Mouse (Mus musculus) heart, postnatal 14 days (tissue): ENCODE results near the gene AW551984. TPM values are rescaled to one million over a fixed set of nuclear protein-coding genes. Genes with fewer than 3 reads are reported as not detected.

Source experiments
- total RNA-seq, 2 experiments: library from RNA; stranded (reverse); gene quantifications; 2 replicates each; pipeline ENCODE4 v1.2.3; 2021

AW551984 gene
- total RNA-seq, 2 experiments from 2014 or later = 0.73 to 1.4 TPM

Other genes starting within 250 kb of the AW551984 start
- not detected for gene Olfr951, start 217.0 kb downstream of the AW551984 start, total RNA-seq
- gene Olfr952, start 177.3 kb downstream of the AW551984 start, total RNA-seq = not detected
- not detected for gene Olfr954, start 147.7 kb downstream of the AW551984 start, total RNA-seq
- not detected for gene Olfr955, start 132.5 kb downstream of the AW551984 start, total RNA-seq
- not detected for gene Olfr44, start 110.4 kb downstream of the AW551984 start, total RNA-seq
- not detected for gene Olfr957, start 88.6 kb downstream of the AW551984 start, total RNA-seq
- not detected for gene Olfr958, start 50.3 kb downstream of the AW551984 start, total RNA-seq
- gene Olfr959, start 28.8 kb downstream of the AW551984 start, total RNA-seq = not detected
- not detected for gene Olfr148, start 6.3 kb upstream of the AW551984 start, total RNA-seq
- not detected for gene Olfr960, start 17.0 kb upstream of the AW551984 start, total RNA-seq
- gene Olfr961, start 40.7 kb upstream of the AW551984 start, total RNA-seq = not detected
- gene Olfr963, start 62.8 kb upstream of the AW551984 start, total RNA-seq = not detected
- not detected for gene Olfr149, start 102.7 kb upstream of the AW551984 start, total RNA-seq
- gene Olfr965, start 107.0 kb upstream of the AW551984 start, total RNA-seq = not detected
- not detected for gene Olfr150, start 126.6 kb upstream of the AW551984 start, total RNA-seq
- not detected for gene Olfr967, start 141.8 kb upstream of the AW551984 start, total RNA-seq
- not detected for gene Olfr968, start 178.8 kb upstream of the AW551984 start, total RNA-seq
- gene Olfr969, start 186.5 kb upstream of the AW551984 start, total RNA-seq = not detected
- not detected for gene Olfr970, start 204.5 kb upstream of the AW551984 start, total RNA-seq
- gene Olfr971, start 232.5 kb upstream of the AW551984 start, total RNA-seq = not detected